Mouse (Mus musculus) midbrain, postnatal 0 days (tissue): ENCODE data around the gene 1700056E22Rik. TPM values are rescaled to one million over a fixed set of nuclear protein-coding genes. Genes with fewer than 3 reads are reported as not detected.

Source experiments
- ATAC-seq: fragments of 200-750 bp; cut with Nextera tagmentation; 2 replicates; pipeline ENCODE4 v1.8.0; 2017; ENCODE audit warnings: moderate number of reproducible peaks, mild to moderate bottlenecking, moderate TSS enrichment, moderate library complexity; ENCODE audit not compliant: low FRiP score
- DNase-seq: peaks from one replicate; pipeline ENCODE4 v3.0.0-alpha.2; 2015; ENCODE audit warnings: low spot score
- H3K27ac ChIP-seq: fragments of 300-500 bp; sonication (generic); 2 replicates; pipeline ENCODE4 v1.5.1; 2014; ENCODE audit warnings: low read depth, mild to moderate bottlenecking, low read length, mixed read lengths
- H3K27me3 ChIP-seq: fragments of 300-500 bp; sonication (generic); 2 replicates; pipeline ENCODE4 v1.6.1; 2014; ENCODE audit warnings: low read length, control low read depth, mixed read lengths; ENCODE audit not compliant: insufficient read depth
- H3K36me3 ChIP-seq: fragments of 300-500 bp; sonication (generic); 2 replicates; pipeline ENCODE4 v1.6.1; 2014; ENCODE audit warnings: low read length, control low read depth, mixed read lengths; ENCODE audit not compliant: insufficient read depth
- H3K4me1 ChIP-seq: fragments of 300-500 bp; sonication (generic); 2 replicates; pipeline ENCODE4 v1.6.1; 2014; ENCODE audit warnings: mild to moderate bottlenecking, control low read depth, antibody characterized with exemption, low read length, mixed read lengths; ENCODE audit not compliant: insufficient read depth
- H3K4me2 ChIP-seq: fragments of 300-500 bp; sonication (generic); 2 replicates; pipeline ENCODE4 v1.6.1; 2014; ENCODE audit warnings: low read depth, mild to moderate bottlenecking, low read length, mixed read lengths; ENCODE audit not compliant: poor library complexity, severe bottlenecking
- H3K4me3 ChIP-seq: fragments of 300-500 bp; sonication (generic); 2 replicates; pipeline ENCODE4 v1.5.1; 2014; ENCODE audit warnings: low read depth, mild to moderate bottlenecking, low read length, moderate library complexity
- H3K9ac ChIP-seq: fragments of 300-500 bp; sonication (generic); replicated peaks from 2 replicates; pipeline ENCODE4 v1.6.1; 2014; ENCODE audit warnings: mild to moderate bottlenecking, low read length, moderate library complexity, mixed read lengths; ENCODE audit not compliant: poor library complexity, severe bottlenecking
- H3K9me3 ChIP-seq: fragments of 300-500 bp; sonication (generic); 2 replicates; pipeline ENCODE4 v1.6.1; 2016; ENCODE audit warnings: low read length, control low read depth
- CTCF ChIP-seq: IDR thresholded peaks from 2 replicates; pipeline ENCODE4 v1.5.1; 2016; ENCODE audit warnings: antibody characterized with exemption, mild to moderate bottlenecking
- WGBS: fragments of 180-500 bp; shearing (Covaris S2); extraction: QIAGEN DNeasy Blood & Tissue Kit; methylation state at CpG from one replicate; pipeline ENCODE4 v1.1.7; 2014; 5-methylcytosine and 5-hydroxymethylcytosine counted together
- polyA plus RNA-seq: library from polyadenylated mRNA; unstranded; fragments of >200 nt; fragmentation: Nextera tagmentation; extraction: Ambion mirVana; gene quantifications from 2 replicates; pipeline ENCODE4 v1.2.1, GENCODE M21; 2015
- total RNA-seq: library from RNA; depleted of rRNA; stranded (reverse); fragments of >200 nt; gene quantifications from 2 replicates; pipeline ENCODE4 v1.2.3, GENCODE M21; 2014

Gene 1700056E22Rik
- total and polyA plus RNA-seq, 2 experiments from 2014 or later = 1.1 to 1.2 TPM

GRCm38 (mm10) chr1:184053711-184054110 lies 19.6 kb upstream of the 1700056E22Rik start:
- no peak overlapping the region for H3K9ac ChIP-seq
- no peaks in the 10 kb centered on the region for H3K9me3 ChIP-seq
- no peak for DNase-seq
- 85% methylated on average over 4 of the region's 4 CpGs for WGBS
- no peak for ATAC-seq
- H3K4me1 ChIP-seq = no peaks in the 10 kb centered on the region
- no peak overlapping the region for H3K4me2 ChIP-seq
- no peak overlapping the region for H3K27ac ChIP-seq
- no peak overlapping the region for H3K4me3 ChIP-seq
- H3K27me3 ChIP-seq = no peaks in the 10 kb centered on the region
- TF ChIP-seq CTCF = no peak
- no peaks in the 10 kb centered on the region for H3K36me3 ChIP-seq

GRCm38 (mm10) chr1:184053141-184053540 lies 19.0 kb upstream of the 1700056E22Rik start:
- 87% methylated on average over 4 of the region's 4 CpGs for WGBS
- Histone ChIP-seq H3K4me2 (no peak overlapping the region), H3K36me3 (no peaks in the 10 kb centered on the region), H3K9ac (no peak overlapping the region), H3K4me3 (no peak overlapping the region), H3K4me1 (no peaks in the 10 kb centered on the region), H3K9me3 (no peaks in the 10 kb centered on the region), H3K27ac (no peak overlapping the region), H3K27me3 (no peaks in the 10 kb centered on the region)
- TF ChIP-seq CTCF = no peak
- DNase-seq = no peak
- no peak for ATAC-seq

- TF ChIP-seq CTCF = no peak
- no peaks in the 10 kb centered on the region for H3K27me3 ChIP-seq
- no peak overlapping the region for H3K27ac ChIP-seq
- no peaks in the 10 kb centered on the region for H3K4me1 ChIP-seq
- 80% methylated on average over 4 of the region's 4 CpGs for WGBS
- no peak for DNase-seq
- H3K9ac ChIP-seq = no peak overlapping the region
- no peaks in the 10 kb centered on the region for H3K36me3 ChIP-seq
- ATAC-seq = no peak
- no peaks in the 10 kb centered on the region for H3K9me3 ChIP-seq
- H3K4me2 ChIP-seq = no peak overlapping the region
- no peak overlapping the region for H3K4me3 ChIP-seq
Observed at GRCm38 (mm10) chr1:184052331-184052730, 18.2 kb upstream of the 1700056E22Rik start.

GRCm38 (mm10) chr1:184051824-184052223 lies 17.7 kb upstream of the 1700056E22Rik start:
- Histone ChIP-seq H3K4me2 (no peak overlapping the region), H3K9me3 (no peaks in the 10 kb centered on the region), H3K36me3 (no peaks in the 10 kb centered on the region), H3K9ac (no peak overlapping the region), H3K4me1 (no peaks in the 10 kb centered on the region), H3K27me3 (no peaks in the 10 kb centered on the region), H3K4me3 (no peak overlapping the region), H3K27ac (no peak overlapping the region)
- WGBS = 47% methylated on average over 6 of the region's 6 CpGs
- ATAC-seq = no peak
- DNase-seq = no peak
- no peak for TF ChIP-seq CTCF

GRCm38 (mm10) chr1:184051286-184051685 lies 17.2 kb upstream of the 1700056E22Rik start:
- no peak overlapping the region for H3K9ac ChIP-seq
- no peak for TF ChIP-seq CTCF
- no peak overlapping the region for H3K4me3 ChIP-seq
- no peaks in the 10 kb centered on the region for H3K9me3 ChIP-seq
- ATAC-seq (no peak), DNase-seq (no peak)
- WGBS = 85% methylated on average over 1 of the region's 1 CpGs
- no peaks in the 10 kb centered on the region for H3K36me3 ChIP-seq
- no peak overlapping the region for H3K27ac ChIP-seq
- no peak overlapping the region for H3K4me2 ChIP-seq
- H3K27me3 ChIP-seq = no peaks in the 10 kb centered on the region
- no peaks in the 10 kb centered on the region for H3K4me1 ChIP-seq

GRCm38 (mm10) chr1:184048675-184049418 lies 14.7 kb upstream of the 1700056E22Rik start:
- no peaks in the 10 kb centered on the region for H3K27me3 ChIP-seq
- no peaks in the 10 kb centered on the region for H3K4me1 ChIP-seq
- no peaks in the 10 kb centered on the region for H3K9me3 ChIP-seq
- H3K36me3 ChIP-seq = no peaks in the 10 kb centered on the region
- no peak overlapping the region for H3K27ac ChIP-seq
- H3K4me3 ChIP-seq = no peak overlapping the region
- no peak for ATAC-seq
- no peak for TF ChIP-seq CTCF
- no peak overlapping the region for H3K9ac ChIP-seq
- no peak for DNase-seq
- 87% methylated on average over 10 of the region's 10 CpGs for WGBS
- no peak overlapping the region for H3K4me2 ChIP-seq
